Mouse (Mus musculus) CD8-positive naive resting alpha-beta T cell, adult 2 months (primary cell): ENCODE measurements at regions not wholly inside any gene's neighbourhood (a gene's known extent, or its start where the extent isn't known, plus 50 kb on each side); places are given as distances from the start of the nearest gene placed in this dataset.

Experiments
- DNase-seq, 2 experiments: peaks; one replicate each; pipeline ENCODE4 v3.0.0; 2022; ENCODE audit warnings: low read depth in 2 of 2, low spot score in 2 of 2

GRCm38 (mm10) chr3:37887711-37888110, 163.4 kb upstream of the Gm5148 start:
- DNase-seq = no peak

GRCm38 (mm10) chr3:37886705-37887454, 162.6 kb upstream of the Gm5148 start:
- no peak for DNase-seq

- no peak for DNase-seq
These were observed 161.5 kb upstream of the Gm5148 start for GRCm38 (mm10) chr3:37885776-37886175.

- no peak for DNase-seq
These were observed 158.1 kb upstream of the Gm5148 start for GRCm38 (mm10) chr3:37882417-37882816.

GRCm38 (mm10) chr3:37881016-37881415, 156.7 kb upstream of the Gm5148 start:
- DNase-seq = no peak

GRCm38 (mm10) chr3:37879056-37879455, 154.8 kb upstream of the Gm5148 start:
- no peak for DNase-seq

- no peak for DNase-seq
These were observed 151.9 kb upstream of the Gm5148 start for GRCm38 (mm10) chr3:37876016-37876765.

GRCm38 (mm10) chr3:37875331-37876015, 151.2 kb upstream of the Gm5148 start:
- DNase-seq = no peak

GRCm38 (mm10) chr3:37874864-37875263, 150.6 kb upstream of the Gm5148 start:
- no peak for DNase-seq

GRCm38 (mm10) chr3:37874346-37874745, 150.1 kb upstream of the Gm5148 start:
- DNase-seq = no peak

GRCm38 (mm10) chr3:37872329-37872728, 148.0 kb upstream of the Gm5148 start:
- DNase-seq = no peak

GRCm38 (mm10) chr3:37871076-37871475, 146.8 kb upstream of the Gm5148 start:
- DNase-seq = no peak

- no peak for DNase-seq
These were observed 144.2 kb upstream of the Gm5148 start for GRCm38 (mm10) chr3:37868454-37868853.

- DNase-seq = no peak
These were observed 138.5 kb upstream of the Gm5148 start for GRCm38 (mm10) chr3:37862756-37863155.

- DNase-seq = no peak
These were observed 136.6 kb upstream of the Gm5148 start for GRCm38 (mm10) chr3:37860715-37861461.

GRCm38 (mm10) chr3:37860034-37860714, 135.9 kb upstream of the Gm5148 start:
- no peak for DNase-seq

- DNase-seq = no peak
These were observed 134.5 kb upstream of the Gm5148 start for GRCm38 (mm10) chr3:37858624-37859302.

- DNase-seq = no peak
These were observed 122.1 kb upstream of the Gm5148 start for GRCm38 (mm10) chr3:37846191-37847003.

GRCm38 (mm10) chr3:37845313-37846023, 121.2 kb upstream of the Gm5148 start:
- DNase-seq = no peak
